16 mouse cellular contexts compared by ENCODE assay signal in the genomic region with DNA sequence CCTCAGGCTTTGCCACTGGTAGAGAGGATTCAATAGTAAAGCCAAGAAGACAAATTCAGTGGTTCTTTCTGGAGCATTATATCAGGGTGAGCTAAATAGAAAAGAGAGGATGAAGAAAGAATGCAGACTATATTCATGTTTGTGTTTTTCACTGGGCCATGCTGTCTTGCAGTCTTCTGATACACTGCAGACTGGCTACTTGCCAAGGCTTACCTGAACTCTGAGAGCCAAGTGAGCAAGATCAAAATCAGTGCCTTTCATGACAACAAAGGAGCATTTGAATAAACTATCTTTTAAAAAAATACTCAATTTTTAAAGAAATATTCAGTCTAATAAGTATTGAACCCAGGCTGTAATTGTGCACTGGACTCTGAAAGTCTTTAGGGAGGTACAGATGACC.
DNase-seq lines count a peak whose midpoint lies in the region; TF ChIP-seq lines count a peak whose summit lies in the region.
"Had no signal": no experiment of that assay in that cellular context is flagged by ENCODE, and none has a peak within 500 bp of the region (broad histone marks: within the 10 kb centered on the region; RNA-seq: fewer than 3 reads in every experiment).

No protein-coding gene starts in this region.

- peak overlapping the region; percentile 63 for H3K27ac ChIP-seq in left cerebral cortex, adult 2 months
- H3K27ac ChIP-seq: embryonic facial prominence, embryonic 10.5 days; embryonic facial prominence, embryonic 12.5 days; forebrain, embryonic 13.5 days had no signal

- no peak overlapping the region for H3K4me3 ChIP-seq in left cerebral cortex, adult 2 months
- H3K4me3 ChIP-seq: embryonic facial prominence, embryonic 10.5 days; embryonic facial prominence, embryonic 12.5 days; forebrain, embryonic 13.5 days; forebrain, embryonic 15.5 days had no signal

- intact Hi-C loops in left cerebral cortex, adult 2 months (cut with DNase I) = no loop called here
- intact Hi-C loops in left cerebral cortex, postnatal 10 days (cut with DNase I) = no loop called here

- TF ChIP-seq CTCF in left cerebral cortex, adult 2 months (IDR thresholded peaks at IDR 0.05) = no peak

- DNase-seq in cerebellum, adult 9-10 months = peak; percentile 67
- DNase-seq in cerebellum, adult 11-12 months = no peak
- DNase-seq in cerebellum, postnatal 14 days = peak; percentile 40 to 58
- DNase-seq in cerebellum, adult 9-11 months = no peak
- no peak for DNase-seq in left cerebral cortex, adult 2 months (ENCODE audit: extremely low spot score in 1 of 2, low spot score in 2 of 2)
- DNase-seq in left cerebral cortex, postnatal 10 days (ENCODE audit: extremely low spot score in 1 of 2, low spot score in 2 of 2) = no peak
- DNase-seq in spleen, adult 12 weeks (ENCODE audit: low spot score) = no peak
- DNase-seq: adrenal gland, adult 2 months; adrenal gland, postnatal 10 days; adrenal gland, postnatal 25 days; cerebellum, adult 11 months; forebrain, postnatal 0 days had no signal

Comparison
In these comparisons a context has a peak if more than half of its experiments do, and no peak if none do; other contexts are left out.
1. DNase-seq: peak in cerebellum, adult 9-10 months (single experiment) and cerebellum, postnatal 14 days (2 of 2); none in cerebellum, adult 11-12 months (single experiment), cerebellum, adult 9-11 months (single experiment), left cerebral cortex, adult 2 months (0 of 2), left cerebral cortex, postnatal 10 days (0 of 2) and spleen, adult 12 weeks (single experiment).